Mouse (Mus musculus) limb, embryonic 14.5 days (tissue): Measurements from ENCODE around the gene Tvp23b. TPM values are rescaled to one million over a fixed set of nuclear protein-coding genes. Genes with fewer than 3 reads are reported as not detected.

ENCODE experiments used
- ATAC-seq: fragments of 200-750 bp; cut with Nextera tagmentation; 2 replicates; pipeline ENCODE4 v1.8.0; 2017; ENCODE audit warnings: low read depth, moderate number of reproducible peaks, moderate TSS enrichment; ENCODE audit not compliant: low FRiP score
- DNase-seq: peaks from one replicate; pipeline ENCODE4 v3.0.0-alpha.2; 2015; ENCODE audit warnings: low spot score
- H3K27ac ChIP-seq: fragments of 300-500 bp; sonication (generic); replicated peaks from 2 replicates; pipeline ENCODE4 v1.5.1; 2014; ENCODE audit warnings: low read depth, mild to moderate bottlenecking, low read length, moderate library complexity, mixed read lengths
- H3K27me3 ChIP-seq: fragments of 300-500 bp; sonication (generic); 2 replicates; pipeline ENCODE4 v1.6.1; 2014; ENCODE audit warnings: low read length, mixed read lengths; ENCODE audit not compliant: control insufficient read depth, insufficient read depth
- H3K36me3 ChIP-seq: fragments of 300-500 bp; sonication (generic); 2 replicates; pipeline ENCODE4 v1.6.1; 2014; ENCODE audit warnings: mild to moderate bottlenecking, low read length, moderate library complexity, mixed read lengths; ENCODE audit not compliant: control insufficient read depth, insufficient read depth
- H3K4me1 ChIP-seq: fragments of 300-500 bp; sonication (generic); 2 replicates; pipeline ENCODE4 v1.6.1; 2014; ENCODE audit warnings: antibody characterized with exemption, low read length, mixed read lengths; ENCODE audit not compliant: control insufficient read depth, insufficient read depth
- H3K4me2 ChIP-seq: fragments of 300-500 bp; sonication (generic); replicated peaks from 2 replicates; pipeline ENCODE4 v1.6.1; 2014; ENCODE audit warnings: low read depth, mild to moderate bottlenecking, low read length, moderate library complexity; ENCODE audit not compliant: severe bottlenecking
- H3K4me3 ChIP-seq: fragments of 300-500 bp; sonication (generic); replicated peaks from 2 replicates; pipeline ENCODE4 v1.5.1; 2014; ENCODE audit warnings: low read length
- H3K9ac ChIP-seq: fragments of 300-500 bp; sonication (generic); 2 replicates; pipeline ENCODE4 v1.6.1; 2014; ENCODE audit warnings: mild to moderate bottlenecking, low read depth, low read length, moderate library complexity; ENCODE audit not compliant: severe bottlenecking
- H3K9me3 ChIP-seq: fragments of 300-500 bp; sonication (generic); 2 replicates; pipeline ENCODE4 v1.6.1; 2016; ENCODE audit warnings: low read length; ENCODE audit not compliant: control insufficient read depth
- POLR2A ChIP-seq: fragments of 200-500 bp; IDR thresholded peaks from 2 replicates; pipeline ENCODE4 v1.8.0; 2012; ENCODE audit warnings: inconsistent platforms, mild to moderate bottlenecking, moderate library complexity, borderline replicate concordance; ENCODE audit not compliant: insufficient read depth, insufficient read length; ENCODE audit errors: extremely low read depth
- WGBS: fragments of 180-500 bp; shearing (Covaris S2); extraction: QIAGEN DNeasy Blood & Tissue Kit; methylation state at CpG from one replicate; pipeline ENCODE4 v1.1.7; 2014; 5-methylcytosine and 5-hydroxymethylcytosine counted together
- polyA plus RNA-seq, 2 experiments: library from polyadenylated mRNA; depleted of rRNA in 1 of 2; stranded (reverse) in 1 of 2; unstranded in 1 of 2; fragments of >200 nt; fragmentation: Nextera tagmentation in 1 of 2; extraction: Ambion mirVana in 1 of 2; gene quantifications; 2 replicates each; pipeline versions ENCODE4 v1.2.1 to v1.2.3; 2012 to 2014

Gene Tvp23b
- polyA plus RNA-seq, 2 experiments: 40.1 to 65.6 TPM

DNA sequence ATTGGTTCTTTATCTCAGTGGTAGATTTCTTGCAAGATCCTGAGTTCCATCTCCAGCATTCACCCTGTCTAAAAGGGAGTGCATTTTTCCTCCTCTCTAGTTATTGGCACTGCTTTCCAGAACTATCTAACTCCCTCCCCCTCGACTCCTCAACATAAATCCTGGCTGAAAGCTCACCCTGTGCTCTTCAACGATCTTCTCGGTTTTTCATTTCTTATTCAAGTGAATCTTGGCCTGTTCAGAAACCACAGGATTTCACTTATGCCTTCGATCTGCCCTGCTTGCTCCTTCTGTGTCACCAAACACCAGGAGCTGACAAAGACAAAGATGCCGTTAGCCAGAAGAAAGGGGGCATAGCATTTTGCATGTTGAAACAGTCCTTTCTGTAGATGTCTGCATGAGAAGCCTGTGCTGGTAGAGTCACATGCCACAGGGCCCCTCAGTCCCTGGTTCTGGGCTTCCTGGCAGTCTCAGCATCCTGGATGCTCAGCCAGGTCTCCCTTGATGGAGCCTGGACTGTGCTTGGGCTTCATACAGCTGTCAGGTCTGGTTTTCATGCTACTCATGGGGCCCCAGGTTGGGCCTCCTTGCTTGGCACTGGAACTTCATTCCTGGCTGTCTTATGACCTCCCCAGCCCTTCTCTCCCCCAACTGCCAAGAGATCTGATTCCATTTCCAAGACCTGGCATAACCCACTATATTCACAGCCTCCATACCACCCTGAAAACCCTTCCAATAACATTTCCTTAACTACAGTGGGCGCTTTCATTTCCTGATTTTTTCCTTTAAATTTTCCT is 40.9 kb downstream of the Tvp23b start:
- ATAC-seq (peak; percentile 31), DNase-seq (peak; percentile 69)
- peak overlapping the region; percentile 62 for H3K4me2 ChIP-seq
- H3K27ac ChIP-seq: peak overlapping the region; percentile 97
- H3K4me3 ChIP-seq: peak overlapping the region; percentile 29
- no peak overlapping the region for H3K9ac ChIP-seq
- 56% methylated on average over 6 of the region's 6 CpGs for WGBS
- H3K9me3 ChIP-seq: 0 out of 2 replicates have a peak, but pooled peaks cover 7% of the 10 kb centered on the region
- no peaks in the 10 kb centered on the region for H3K36me3 ChIP-seq
- no peaks in the 10 kb centered on the region for H3K27me3 ChIP-seq
- H3K4me1 ChIP-seq: peaks cover 8% of the 10 kb centered on the region
- TF ChIP-seq POLR2A: no peak

DNA sequence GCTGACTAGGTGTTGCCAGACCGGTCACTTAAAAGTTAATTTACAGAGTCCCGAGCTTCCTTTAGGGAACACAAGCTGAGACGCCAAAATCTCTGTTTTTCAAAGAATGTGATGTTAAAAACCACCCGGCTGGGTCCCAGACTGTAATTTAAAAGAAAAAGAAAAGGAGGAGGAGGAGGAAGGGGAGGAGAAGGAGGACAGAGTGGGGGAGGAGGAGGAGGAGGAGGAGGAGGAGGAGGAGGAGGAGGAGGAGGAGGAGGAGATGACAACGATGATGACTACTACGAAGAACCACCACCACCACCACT is 41.4 kb downstream of the Tvp23b start:
- H3K27ac ChIP-seq: peak overlapping the region; percentile 97
- ATAC-seq (peak; percentile 11), DNase-seq (no peak)
- peak overlapping the region; percentile 62 for H3K4me2 ChIP-seq
- peaks cover 8% of the 10 kb centered on the region for H3K4me1 ChIP-seq
- no peak for TF ChIP-seq POLR2A
- 0 out of 2 replicates have a peak, but pooled peaks cover 7% of the 10 kb centered on the region for H3K9me3 ChIP-seq
- H3K27me3 ChIP-seq: no peaks in the 10 kb centered on the region
- peak overlapping the region; percentile 29 for H3K4me3 ChIP-seq
- 9% methylated on average over 6 of the region's 6 CpGs for WGBS
- H3K36me3 ChIP-seq: no peaks in the 10 kb centered on the region
- no peak overlapping the region for H3K9ac ChIP-seq

DNA sequence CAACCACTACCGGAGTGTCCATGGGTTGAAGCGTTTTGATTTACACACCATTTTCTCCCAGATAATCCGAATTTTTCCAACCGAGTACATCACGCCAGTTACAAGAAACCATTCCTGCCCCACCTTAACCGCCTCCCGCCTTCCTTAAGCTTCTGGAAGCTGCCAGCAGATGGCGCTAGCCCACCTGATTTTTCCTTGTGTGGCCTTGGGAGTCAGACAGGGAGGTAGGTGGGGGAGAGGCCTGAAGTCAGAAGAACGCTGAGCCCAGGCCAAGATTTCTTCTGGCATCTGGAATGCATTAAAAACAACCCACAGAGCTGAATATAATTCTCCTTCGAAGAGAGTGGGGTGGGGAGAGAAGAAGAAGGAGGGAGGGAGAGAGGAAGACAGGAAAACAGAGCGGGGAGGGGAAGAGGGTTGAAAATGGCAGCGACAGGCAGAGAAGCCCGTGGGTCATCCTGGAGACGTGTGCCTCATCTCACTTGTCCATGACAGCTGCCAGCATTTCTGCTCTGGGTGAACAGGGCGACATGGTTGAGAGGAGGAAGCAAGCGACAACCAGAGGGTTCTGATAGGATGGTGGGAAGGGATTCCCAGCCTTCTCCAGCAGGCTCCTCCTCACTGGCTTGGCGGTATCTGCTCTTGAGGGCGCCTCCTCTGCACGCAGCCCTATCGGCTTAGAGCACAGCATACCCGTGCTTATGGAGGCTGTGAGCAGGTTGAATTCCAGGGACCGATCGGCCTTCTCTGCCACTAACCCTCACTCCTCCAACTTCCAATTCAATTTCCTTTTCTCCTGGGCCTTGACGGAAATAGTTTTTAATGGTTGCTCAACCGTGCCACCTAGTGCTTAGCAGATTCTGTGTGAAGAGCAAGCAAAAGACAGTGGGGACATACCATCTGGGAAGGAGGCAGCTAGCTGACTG is 42.1 kb downstream of the Tvp23b start:
- 16% methylated on average over 25 of the region's 25 CpGs for WGBS
- peak; percentile 90 for ATAC-seq
- H3K9me3 ChIP-seq: 0 out of 2 replicates have a peak, but pooled peaks cover 7% of the 10 kb centered on the region
- H3K9ac ChIP-seq: peak overlapping the region; percentile 44
- peak overlapping the region; percentile 62 for H3K4me2 ChIP-seq
- 0 out of 2 replicates have a peak, but pooled peaks have one; percentile 14 for TF ChIP-seq POLR2A
- peaks cover 8% of the 10 kb centered on the region for H3K4me1 ChIP-seq
- DNase-seq: peak; percentile 99
- H3K36me3 ChIP-seq: no peaks in the 10 kb centered on the region
- H3K27ac ChIP-seq: peak overlapping the region; percentile 97
- peak overlapping the region; percentile 29 for H3K4me3 ChIP-seq
- H3K27me3 ChIP-seq: no peaks in the 10 kb centered on the region

DNA sequence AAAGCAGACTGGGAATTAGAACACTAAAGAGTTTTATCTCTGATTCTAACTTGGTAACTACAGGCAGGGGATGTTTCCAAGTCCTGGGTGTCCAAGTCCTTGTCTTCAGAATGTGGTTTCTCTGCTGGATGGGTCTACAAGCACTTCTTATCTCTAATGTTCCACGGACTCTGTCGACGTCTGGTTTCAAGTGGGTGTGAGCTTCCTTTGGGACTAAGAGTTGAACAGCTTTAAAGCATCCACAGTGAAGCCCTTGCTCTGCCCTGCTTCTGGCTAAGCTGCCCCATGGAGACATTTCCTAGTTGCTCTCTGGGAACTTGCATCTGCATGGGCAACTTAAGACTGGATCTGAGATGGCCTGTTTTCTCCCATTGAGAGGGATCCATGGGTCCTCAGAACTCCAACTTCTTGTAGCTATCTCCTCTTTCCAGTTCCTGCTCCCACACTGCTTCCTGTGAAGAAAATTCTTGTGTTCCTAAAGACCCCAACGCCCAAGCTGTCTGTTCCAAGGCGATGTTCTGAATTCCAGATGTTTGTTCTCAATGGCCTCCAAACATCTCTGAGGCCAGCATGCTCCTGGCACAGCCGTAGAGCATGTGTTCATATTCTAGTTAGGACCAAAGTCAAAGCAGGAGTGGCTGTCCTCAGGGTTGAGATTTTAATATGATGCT is 45.0 kb downstream of the Tvp23b start:
- DNase-seq (no peak), ATAC-seq (no peak)
- peaks cover 8% of the 10 kb centered on the region for H3K4me1 ChIP-seq
- H3K9ac ChIP-seq: no peak overlapping the region
- H3K27ac ChIP-seq: no peak overlapping the region
- no peaks in the 10 kb centered on the region for H3K27me3 ChIP-seq
- 0 out of 2 replicates have a peak, but pooled peaks cover 4% of the 10 kb centered on the region for H3K9me3 ChIP-seq
- no peak overlapping the region for H3K4me3 ChIP-seq
- TF ChIP-seq POLR2A: no peak
- no peak overlapping the region for H3K4me2 ChIP-seq
- 84% methylated on average over 6 of the region's 6 CpGs for WGBS
- H3K36me3 ChIP-seq: no peaks in the 10 kb centered on the region

DNA sequence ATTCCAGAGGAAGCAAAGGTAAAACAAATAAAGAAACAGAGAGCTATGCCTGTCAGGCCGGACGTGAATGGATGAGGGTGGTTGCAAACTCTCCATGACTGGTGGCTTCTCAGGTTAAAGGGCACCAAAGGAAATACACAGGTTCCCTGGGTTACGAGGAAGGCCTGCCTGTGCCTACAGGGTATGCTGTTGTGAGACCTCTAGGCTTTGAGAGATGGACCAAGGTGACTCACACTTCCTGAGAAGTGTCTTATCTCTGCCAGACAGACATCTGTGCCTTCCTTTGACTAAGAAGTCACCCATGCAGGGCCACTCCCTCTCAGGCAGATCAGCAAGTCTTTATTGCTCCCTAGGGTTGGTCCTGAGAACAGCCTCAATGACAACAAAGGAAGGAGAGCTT is 50.5 kb downstream of the Tvp23b start:
- no peak overlapping the region for H3K4me3 ChIP-seq
- DNase-seq: no peak

More for the DNA sequence above, 50.5 kb downstream of the Tvp23b start:
- WGBS: 54% methylated on average over 3 of the region's 3 CpGs
- Histone ChIP-seq H3K27me3 (no peaks in the 10 kb centered on the region), H3K4me1 (no peaks in the 10 kb centered on the region), H3K9me3 (no peaks in the 10 kb centered on the region), H3K9ac (no peak overlapping the region), H3K4me2 (no peak overlapping the region), H3K27ac (no peak overlapping the region), H3K36me3 (no peaks in the 10 kb centered on the region)
- ATAC-seq: no peak
- TF ChIP-seq POLR2A: no peak
